Mouse (Mus musculus) MEL (cell line): ENCODE results near the gene Adm. TPM values are rescaled to one million over a fixed set of nuclear protein-coding genes. Genes with fewer than 3 reads are reported as not detected.

Experiments
- DNase-seq: peaks from one replicate; pipeline ENCODE4 v3.0.0; 2011; ENCODE audit warnings: low read depth, low spot score
- H3K27ac ChIP-seq: 2 replicates; pipeline ENCODE4 v1.5.1; 2012; ENCODE audit warnings: low read depth, mild to moderate bottlenecking, control low read depth, low read length, moderate library complexity; ENCODE audit not compliant: control insufficient read depth
- H3K27me3 ChIP-seq, 2 experiments: fragments of 150-350 bp in 1 of 2; sonication (generic) in 1 of 2; 2 replicates each; pipeline ENCODE4 v1.6.1; 2012; ENCODE audit warnings: low read length in 2 of 2, mild to moderate bottlenecking in 2 of 2, improper control_type of control experiment in 1 of 2, moderate library complexity in 1 of 2; ENCODE audit not compliant: insufficient read depth in 2 of 2, control insufficient read depth in 1 of 2
- H3K36me3 ChIP-seq, 2 experiments: 2 replicates each; pipeline ENCODE4 v1.6.1; 2012 to 2014; ENCODE audit warnings: low read length in 2 of 2, improper control_type of control experiment in 1 of 2, inconsistent platforms in 1 of 2, mild to moderate bottlenecking in 1 of 2; ENCODE audit not compliant: insufficient read depth in 2 of 2, control insufficient read depth in 1 of 2
- H3K4me1 ChIP-seq, 2 experiments: fragments of 150-350 bp in 1 of 2; sonication (generic) in 1 of 2; 2 replicates each; pipeline ENCODE4 v1.6.1; 2012; ENCODE audit warnings: low read length in 2 of 2, improper control_type of control experiment in 1 of 2, mild to moderate bottlenecking in 1 of 2; ENCODE audit not compliant: insufficient read depth in 2 of 2, control insufficient read depth in 1 of 2
- H3K4me3 ChIP-seq, 2 experiments: fragments of 150-350 bp in 1 of 2; sonication (generic) in 1 of 2; 2 replicates each; pipeline ENCODE4 v1.5.1; 2012; ENCODE audit warnings: low read depth in 2 of 2, low read length in 2 of 2, mild to moderate bottlenecking in 2 of 2, moderate library complexity in 2 of 2, control low read depth in 1 of 2, improper control_type of control experiment in 1 of 2; ENCODE audit not compliant: control insufficient read depth in 1 of 2, insufficient read depth in 1 of 2
- H3K79me2 ChIP-seq: 2 replicates; pipeline ENCODE4 v1.6.1; 2012; ENCODE audit warnings: mild to moderate bottlenecking, low read length, moderate library complexity; ENCODE audit not compliant: control insufficient read depth, poor library complexity, insufficient read depth
- H3K9ac ChIP-seq: 2 replicates; pipeline ENCODE4 v1.6.1; 2012; ENCODE audit warnings: low read depth, mild to moderate bottlenecking, control low read depth, low read length, moderate library complexity; ENCODE audit not compliant: control insufficient read depth, poor library complexity, severe bottlenecking
- H3K9me3 ChIP-seq: fragments of 150-350 bp; sonication (generic); replicated peaks from 2 replicates; pipeline ENCODE4 v1.6.1; 2012; ENCODE audit warnings: mild to moderate bottlenecking, low read length, improper control_type of control experiment, moderate library complexity; ENCODE audit not compliant: insufficient read depth
- BHLHE40 ChIP-seq: IDR thresholded peaks from 2 replicates; pipeline ENCODE4 v1.6.1; 2012; ENCODE audit warnings: low read depth, mild to moderate bottlenecking, inconsistent platforms, low read length, improper control_type of control experiment, borderline replicate concordance
- ELF1 ChIP-seq: IDR thresholded peaks from 2 replicates; pipeline ENCODE4 v1.6.1; 2014; ENCODE audit warnings: low read depth, mild to moderate bottlenecking, inconsistent platforms, low read length, improper control_type of control experiment, moderate library complexity
- EP300 ChIP-seq, 2 experiments: IDR thresholded peaks; 2 replicates each; pipeline ENCODE4 v1.6.1; 2011; ENCODE audit warnings: improper control_type of control experiment in 2 of 2, low read length in 2 of 2, low read depth in 1 of 2, mild to moderate bottlenecking in 1 of 2
- GATA1 ChIP-seq: IDR thresholded peaks from 2 replicates; pipeline ENCODE4 v1.6.1; 2011; ENCODE audit warnings: low read depth, low read length, improper control_type of control experiment
- HCFC1 ChIP-seq: IDR thresholded peaks from 2 replicates; pipeline ENCODE4 v1.6.1; 2012; ENCODE audit warnings: low read depth, mild to moderate bottlenecking, inconsistent platforms, low read length, improper control_type of control experiment, moderate library complexity
- MAX ChIP-seq: IDR thresholded peaks from 2 replicates; pipeline ENCODE4 v1.6.1; 2011; ENCODE audit warnings: low read length, improper control_type of control experiment
- MAZ ChIP-seq: IDR thresholded peaks from 2 replicates; pipeline ENCODE4 v1.6.1; 2012; ENCODE audit warnings: low read depth, mild to moderate bottlenecking, inconsistent platforms, low read length, improper control_type of control experiment
- MYC ChIP-seq: IDR thresholded peaks from 2 replicates; pipeline ENCODE4 v1.6.1; 2011; ENCODE audit warnings: low read depth, mild to moderate bottlenecking, low read length, improper control_type of control experiment, moderate library complexity
- POLR2AphosphoS2 ChIP-seq: IDR thresholded peaks from 2 replicates; pipeline ENCODE4 v1.6.1; 2011; ENCODE audit warnings: low read length, improper control_type of control experiment
- RCOR1 ChIP-seq: IDR thresholded peaks from 2 replicates; pipeline ENCODE4 v1.6.1; 2012; ENCODE audit warnings: low read depth, mild to moderate bottlenecking, inconsistent platforms, low read length, improper control_type of control experiment
- SIN3A ChIP-seq: IDR thresholded peaks from 2 replicates; pipeline ENCODE4 v1.6.1; 2012; ENCODE audit warnings: low read length, improper control_type of control experiment, inconsistent platforms
- TAL1 ChIP-seq: IDR thresholded peaks from 2 replicates; pipeline ENCODE4 v1.6.1; 2012; ENCODE audit warnings: mild to moderate bottlenecking, inconsistent platforms, low read length, moderate library complexity, mixed read lengths
- USF1 ChIP-seq: IDR thresholded peaks from 2 replicates; pipeline ENCODE4 v1.6.1; 2014; ENCODE audit warnings: low read depth, mild to moderate bottlenecking, inconsistent platforms, low read length, improper control_type of control experiment, moderate library complexity
- USF2 ChIP-seq, 2 experiments: IDR thresholded peaks; 2 replicates each; pipeline ENCODE4 v1.6.1; 2011 to 2012; ENCODE audit warnings: improper control_type of control experiment in 2 of 2, low read length in 2 of 2, borderline replicate concordance in 1 of 2, inconsistent platforms in 1 of 2, low read depth in 1 of 2, mild to moderate bottlenecking in 1 of 2; ENCODE audit not compliant: insufficient read depth in 1 of 2
- ZKSCAN1 ChIP-seq: IDR thresholded peaks from 2 replicates; pipeline ENCODE4 v1.6.1; 2012; ENCODE audit warnings: low read depth, mild to moderate bottlenecking, inconsistent platforms, low read length, improper control_type of control experiment, moderate library complexity
- polyA plus RNA-seq, 2 experiments: library from polyadenylated mRNA; stranded (reverse) in 1 of 2; unstranded in 1 of 2; fragments of >175 nt in 1 of 2; fragments of >200 nt in 1 of 2; gene quantifications; 2 replicates each; pipeline versions ENCODE4 v1.2.1 to v1.2.4; 2012; ENCODE audit warnings: low replicate concordance in 2 of 2, low read depth in 1 of 2; ENCODE audit not compliant: insufficient read length in 2 of 2, insufficient read depth in 1 of 2, missing spikeins in 1 of 2
- total RNA-seq: library from RNA; depleted of rRNA; stranded (reverse); fragments of 300-350 nt; gene quantifications from 2 replicates; pipeline ENCODE4 v1.2.3, GENCODE M21; 2012

Adm gene
- total and polyA plus RNA-seq, 3 experiments: not detected

DNA sequence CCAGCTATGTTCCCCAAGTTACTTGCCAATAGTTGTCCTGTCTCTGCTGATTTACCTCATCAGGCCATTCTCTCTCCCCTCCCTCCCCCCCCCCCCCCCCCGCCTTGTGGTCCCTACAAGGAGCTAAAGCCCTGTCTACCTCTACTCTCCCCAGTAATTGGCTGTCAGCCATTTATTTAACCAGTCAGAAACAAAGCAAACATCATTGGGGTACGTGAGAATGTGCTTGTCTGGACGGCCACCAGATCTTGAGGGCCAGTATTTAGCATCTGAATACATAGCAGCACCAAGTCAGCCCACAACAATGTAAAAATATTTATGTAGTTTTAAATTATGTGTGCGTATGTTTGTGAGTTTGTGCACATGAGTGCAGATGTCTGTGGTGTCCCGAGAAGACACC, 39.1 kb downstream of the Adm start:
- Histone ChIP-seq H3K36me3 (no peaks in the 10 kb centered on the region), H3K27me3 (peaks cover 2 to 4% of the 10 kb centered on the region in 2 experiments; a peak in 3 of 4 replicates), H3K9me3 (no peaks in the 10 kb centered on the region), H3K79me2 (no peaks in the 10 kb centered on the region), H3K27ac (no peak overlapping the region), H3K4me1 (no peaks in the 10 kb centered on the region), H3K9ac (no peak overlapping the region), H3K4me3 (no peak overlapping the region)
- no peak for DNase-seq
- no peak for TF ChIP-seq ELF1
- no peak for TF ChIP-seq ZKSCAN1
- no peak for TF ChIP-seq SIN3A
- TF ChIP-seq MAZ: no peak
- no peak for TF ChIP-seq TAL1
- TF ChIP-seq HCFC1: no peak

GRCm38 (mm10) chr7:110668247-110668646, 40.8 kb downstream of the Adm start:
- Histone ChIP-seq H3K36me3 (no peaks in the 10 kb centered on the region), H3K27ac (no peak overlapping the region), H3K79me2 (no peaks in the 10 kb centered on the region), H3K27me3 (peaks cover 2 to 4% of the 10 kb centered on the region in 2 experiments; a peak in 3 of 4 replicates), H3K4me1 (no peaks in the 10 kb centered on the region)
- DNase-seq: no peak
- TF ChIP-seq USF2 (IDR thresholded peaks at IDR 0.05; ENCODE audit: borderline replicate concordance in 1 of 2, insufficient read depth in 1 of 2, low read depth in 1 of 2, low read length in 2 of 2) (no peak), TAL1 (no peak), HCFC1 (no peak)
- TF ChIP-seq, all 39 proteins: peak for 0
- no peak overlapping the region for H3K9ac ChIP-seq
- no peak overlapping the region for H3K4me3 ChIP-seq
- H3K9me3 ChIP-seq: no peaks in the 10 kb centered on the region

GRCm38 (mm10) chr7:110668756-110669155, 41.3 kb downstream of the Adm start:
- no peak for DNase-seq
- H3K4me1 ChIP-seq: no peaks in the 10 kb centered on the region
- H3K27ac ChIP-seq: no peak overlapping the region
- no peaks in the 10 kb centered on the region for H3K79me2 ChIP-seq
- peaks cover 0 to 3% of the 10 kb centered on the region in 2 experiments; a peak in 2 of 4 replicates for H3K27me3 ChIP-seq
- no peaks in the 10 kb centered on the region for H3K36me3 ChIP-seq
- no peak overlapping the region for H3K4me3 ChIP-seq
- TF ChIP-seq USF1: no peak
- TF ChIP-seq RCOR1: no peak
- no peak for TF ChIP-seq ELF1
- no peak for TF ChIP-seq EP300 (IDR thresholded peaks at IDR 0.05; ENCODE audit: low read depth in 1 of 2, low read length in 2 of 2)
- no peak for TF ChIP-seq ZKSCAN1
- no peak for TF ChIP-seq POLR2AphosphoS2
- no peak for TF ChIP-seq GATA1
- no peak for TF ChIP-seq MAX
- TF ChIP-seq MYC: no peak
- TF ChIP-seq BHLHE40: no peak
- no peak for TF ChIP-seq TAL1
- H3K9me3 ChIP-seq: no peaks in the 10 kb centered on the region
- no peak overlapping the region for H3K9ac ChIP-seq
